Mouse (Mus musculus): ENCODE data around the gene Gm11733.
A peak's percentile ranks its signal among the peaks of the same experiment; 100 is the strongest.
"Not testable (repeated sequence)": the region's sequence is repeated elsewhere in the genome, so short reads cannot be mapped to it uniquely, and the experiment has no call there.

The Gm11733 gene

DNA sequence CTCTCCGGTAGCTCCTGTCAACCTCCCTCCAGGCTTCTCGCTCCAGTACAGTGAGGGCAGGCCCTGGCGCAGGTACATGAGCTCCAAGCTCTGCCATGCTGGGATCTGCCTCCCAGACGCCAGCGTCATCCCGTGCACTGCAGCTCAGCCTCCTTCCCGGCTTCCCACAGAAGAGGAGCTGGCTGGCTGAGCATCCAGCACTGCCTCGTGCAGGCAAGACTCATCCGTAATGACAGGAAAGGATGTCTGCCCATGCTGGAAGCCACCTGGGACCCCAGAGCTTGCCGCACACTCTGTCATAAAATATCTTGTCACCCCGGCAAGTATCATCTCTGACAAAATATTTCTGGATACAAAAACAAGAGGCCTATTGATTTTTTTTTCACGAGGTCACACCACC is at the start of gene Gm11733:
Gene Gm11733, plus strand, starts transcription at position 171 of the 400 bp plus-strand sequence.
- DNase-seq: no peak

DNA sequence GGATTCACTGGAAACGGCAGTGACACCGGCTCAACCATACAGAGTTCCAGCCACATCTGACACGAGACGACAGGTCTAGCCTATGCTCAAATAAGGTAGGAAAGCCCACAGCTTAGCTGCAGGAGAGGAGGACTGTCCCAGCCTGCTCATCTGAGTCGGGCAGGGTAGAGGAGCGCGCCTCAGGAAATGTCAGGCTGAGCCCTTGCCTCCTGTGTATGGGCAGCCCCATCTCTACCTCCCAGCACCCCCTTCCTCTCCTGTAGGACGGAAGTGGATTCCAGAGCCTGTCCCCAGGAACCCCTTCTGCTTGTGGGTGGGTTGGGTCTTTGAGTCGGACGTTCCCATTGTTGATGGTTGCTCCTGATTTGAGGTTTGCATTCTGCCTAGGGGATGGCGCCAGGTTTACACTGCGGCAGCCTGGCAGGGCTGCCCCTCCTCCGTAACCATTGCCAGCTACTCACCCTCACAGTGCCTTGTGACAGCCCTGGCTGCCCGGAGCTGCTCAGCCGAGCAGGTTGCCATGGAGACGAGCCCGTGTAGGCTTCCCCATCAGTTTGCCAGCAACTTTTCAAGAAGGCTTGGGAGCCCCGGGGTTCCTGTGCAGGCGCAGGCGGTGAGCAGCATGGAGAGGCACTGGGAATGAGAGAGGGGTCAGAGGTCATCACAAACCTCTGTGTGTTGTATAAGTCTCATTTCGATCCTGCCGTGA is 47.6 kb upstream of the Gm11733 start:
- DNase-seq: peak; percentile 9 to 37

DNA sequence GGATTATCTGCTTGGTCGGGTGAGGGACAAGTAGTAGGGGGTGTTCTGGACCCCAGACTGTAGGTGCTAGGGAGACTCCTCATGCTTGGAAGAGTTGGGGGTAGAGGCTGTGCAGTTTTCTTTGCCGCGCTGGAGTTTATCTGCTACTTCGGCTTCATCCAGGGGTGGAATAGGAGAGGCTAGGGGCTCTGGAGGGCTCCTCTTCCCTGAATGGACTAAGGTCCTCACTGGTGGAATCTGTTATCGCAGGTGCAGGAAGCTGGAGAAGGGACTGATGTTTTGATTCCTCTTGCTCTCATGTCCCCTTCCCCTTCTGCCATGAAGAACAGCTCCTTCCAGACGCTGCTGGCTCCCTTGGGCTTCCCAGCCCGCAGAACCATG is 47.1 kb upstream of the Gm11733 start:
- no peak for DNase-seq

DNA sequence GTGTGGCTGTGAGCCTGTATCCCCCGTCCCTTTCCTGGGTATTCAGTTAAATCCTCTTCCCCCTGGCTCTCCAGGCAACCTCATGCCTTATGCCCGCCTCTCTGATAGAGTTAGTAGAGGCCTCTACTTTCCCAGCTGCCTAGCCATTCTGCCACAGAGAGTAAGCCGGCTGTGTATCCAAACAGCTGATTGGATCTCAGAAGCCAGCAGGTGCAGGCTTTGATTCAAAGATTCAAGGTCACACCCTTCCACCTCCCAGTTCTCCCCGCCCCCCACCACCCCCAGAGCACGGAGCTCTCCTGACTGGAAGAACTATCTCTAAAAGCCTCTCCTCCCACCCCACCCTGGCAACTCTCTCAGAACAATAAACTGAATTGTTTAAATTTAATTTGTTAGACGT is 45.8 kb upstream of the Gm11733 start:
- DNase-seq: no peak

DNA sequence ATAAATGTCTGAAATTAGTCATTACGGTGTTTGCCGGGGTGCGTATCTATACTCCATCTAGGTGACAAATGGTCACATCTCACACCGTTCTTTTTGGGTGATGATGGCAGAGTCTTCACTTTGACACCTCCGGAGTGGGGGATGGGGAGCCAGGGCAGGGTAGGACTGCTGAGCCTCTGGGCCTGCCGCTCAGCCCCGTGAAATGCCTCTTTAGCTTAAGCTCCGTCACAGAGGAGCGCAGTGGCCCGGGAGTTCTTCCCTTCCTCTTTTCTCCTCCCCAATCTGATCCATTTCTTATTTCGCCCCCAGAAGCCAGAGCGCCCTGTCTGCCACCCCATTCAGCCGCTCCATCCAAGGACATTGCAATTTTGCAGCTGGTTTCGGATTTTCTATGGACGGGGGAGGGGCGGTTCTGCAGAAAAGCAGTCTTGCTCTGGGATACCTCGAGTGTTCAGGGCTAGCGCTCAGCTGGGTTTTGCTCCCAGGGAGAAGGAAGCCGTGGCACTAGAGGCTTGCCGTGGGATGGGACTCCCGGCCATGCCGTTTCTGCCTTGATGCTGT is 43.2 kb upstream of the Gm11733 start:
- DNase-seq: peak; percentile 11 to 32

DNA sequence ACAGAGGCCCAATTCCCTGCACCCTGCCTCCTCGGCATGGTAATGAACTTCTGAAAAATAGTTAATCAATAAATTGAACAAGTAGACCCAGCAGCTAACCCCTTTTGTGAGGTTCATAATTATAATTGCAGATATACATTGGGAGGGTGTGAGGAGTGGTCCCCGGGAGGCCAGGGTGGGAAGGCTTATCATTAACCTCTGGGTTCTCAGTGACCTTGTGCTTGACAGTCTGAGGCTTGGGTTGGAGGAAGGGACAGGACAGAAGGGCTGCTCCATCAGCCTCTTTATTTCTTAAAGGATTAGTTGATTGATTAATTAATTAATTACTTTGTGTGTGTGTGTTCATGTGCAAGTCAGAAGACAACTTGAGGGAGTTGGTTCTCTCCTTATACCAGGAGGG is 40.1 kb upstream of the Gm11733 start:
- no peak for DNase-seq

DNA sequence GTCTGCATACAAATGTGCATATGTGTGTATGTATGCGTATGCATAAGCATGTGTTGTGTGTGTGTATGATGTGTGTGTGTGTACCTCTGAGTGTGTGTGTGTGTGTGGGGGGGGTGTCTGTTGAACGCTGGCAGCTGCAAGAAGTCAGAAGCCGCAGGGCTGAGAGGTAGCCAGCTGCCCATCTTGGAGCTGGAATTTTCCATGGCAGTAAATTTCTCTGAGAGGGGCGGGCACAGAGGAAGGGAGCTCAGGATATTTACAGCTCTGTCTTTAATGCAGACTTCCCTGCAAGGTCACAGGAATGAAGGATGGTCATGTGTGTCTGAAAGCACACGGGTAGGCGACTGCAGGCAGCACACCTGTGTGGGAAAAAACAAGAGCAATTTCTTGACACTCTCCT is 38.5 kb upstream of the Gm11733 start:
- DNase-seq: no peak

DNA sequence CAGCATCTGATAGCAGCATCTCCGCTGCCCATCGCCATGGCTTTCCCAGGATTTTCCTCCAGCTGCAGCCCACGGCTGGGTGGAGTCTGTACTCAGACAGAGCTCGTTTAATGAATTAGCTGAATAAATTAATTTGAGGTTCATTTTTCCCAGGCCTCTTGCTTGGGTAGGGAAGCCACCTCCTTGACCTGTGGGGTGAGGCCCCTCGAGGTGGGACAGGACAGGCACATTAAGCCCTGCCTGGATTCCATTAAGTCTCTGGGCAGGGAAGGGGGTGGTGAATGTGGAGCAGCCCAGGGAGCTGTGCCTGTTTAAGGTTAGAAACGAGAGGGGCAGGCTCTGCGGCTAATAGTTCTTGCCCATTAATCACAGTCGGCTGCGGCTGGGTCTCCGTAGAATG is 30.1 kb upstream of the Gm11733 start:
- no peak for DNase-seq

DNA sequence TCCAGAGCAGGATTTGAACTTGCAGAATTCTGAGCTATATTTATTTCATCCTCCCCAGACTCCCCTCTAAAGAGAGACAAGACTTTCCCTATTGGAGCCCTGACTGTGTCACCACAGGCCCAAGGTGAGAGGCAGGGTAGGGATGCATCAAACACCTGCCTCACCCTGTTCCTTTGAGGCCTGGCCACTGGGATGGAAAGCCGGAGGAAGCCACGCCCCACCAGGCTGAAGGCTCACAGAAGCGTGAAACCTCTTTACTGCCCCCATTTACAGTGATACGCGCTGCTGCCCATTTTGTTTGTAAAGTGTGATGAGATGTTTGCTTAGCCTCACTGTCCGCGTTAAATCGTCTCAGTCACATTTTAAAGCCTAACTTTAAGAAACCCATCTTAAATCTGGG is 25.0 kb upstream of the Gm11733 start:
- no peak for DNase-seq

DNA sequence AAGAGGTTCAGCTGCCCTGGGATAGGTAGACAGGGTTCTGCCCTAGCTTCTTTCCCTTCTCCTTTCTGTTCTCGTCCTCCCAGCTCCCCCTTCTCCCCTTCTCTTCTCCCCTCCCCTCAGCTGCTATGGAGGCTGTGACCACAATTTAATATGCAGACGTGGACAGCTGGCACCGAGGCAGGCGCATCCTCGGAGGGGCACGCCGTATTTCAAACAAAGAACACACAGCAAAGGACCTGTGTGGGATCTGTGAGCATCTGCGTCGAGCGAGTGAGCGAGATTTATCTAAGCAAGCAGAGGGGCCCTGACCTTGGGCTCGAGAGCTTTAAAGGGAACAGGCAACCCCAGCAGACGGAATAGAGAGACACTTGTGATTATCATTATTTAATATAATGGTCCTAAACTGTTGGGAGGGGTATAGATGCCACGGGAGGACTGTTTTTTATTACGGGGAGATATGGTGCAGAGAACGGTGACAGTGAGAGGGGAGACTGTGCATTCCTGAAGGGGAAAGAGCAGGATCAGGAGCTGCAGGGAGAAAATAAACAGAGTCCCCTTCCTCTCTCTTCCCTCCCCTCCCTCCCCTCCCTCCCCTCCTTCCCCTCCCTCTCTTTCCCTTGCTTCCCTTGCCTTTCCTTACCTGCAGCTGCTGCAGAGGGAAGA is 21.8 kb upstream of the Gm11733 start:
- no peak for DNase-seq

DNA sequence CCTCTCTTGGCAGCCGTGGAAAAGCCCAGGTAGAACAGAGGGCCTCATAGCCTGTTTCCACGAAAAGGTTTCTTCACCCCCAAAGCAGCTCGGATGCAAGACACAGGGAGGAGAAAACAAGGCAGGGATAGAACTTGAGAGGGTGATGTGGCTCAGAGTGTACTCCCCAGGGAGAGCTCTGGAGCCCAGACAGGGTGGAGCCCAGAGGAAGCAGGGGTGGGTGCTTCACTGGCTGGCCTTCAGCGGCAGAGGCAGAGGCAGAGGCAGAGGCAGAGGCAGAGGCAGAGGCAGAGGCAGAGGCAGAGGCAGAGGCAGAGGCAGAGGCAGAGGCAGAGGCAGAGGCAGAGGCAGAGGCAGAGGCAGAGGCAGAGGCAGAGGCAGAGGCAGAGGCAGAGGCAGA is 20.8 kb upstream of the Gm11733 start:
- not testable (repeated sequence) for DNase-seq

DNA sequence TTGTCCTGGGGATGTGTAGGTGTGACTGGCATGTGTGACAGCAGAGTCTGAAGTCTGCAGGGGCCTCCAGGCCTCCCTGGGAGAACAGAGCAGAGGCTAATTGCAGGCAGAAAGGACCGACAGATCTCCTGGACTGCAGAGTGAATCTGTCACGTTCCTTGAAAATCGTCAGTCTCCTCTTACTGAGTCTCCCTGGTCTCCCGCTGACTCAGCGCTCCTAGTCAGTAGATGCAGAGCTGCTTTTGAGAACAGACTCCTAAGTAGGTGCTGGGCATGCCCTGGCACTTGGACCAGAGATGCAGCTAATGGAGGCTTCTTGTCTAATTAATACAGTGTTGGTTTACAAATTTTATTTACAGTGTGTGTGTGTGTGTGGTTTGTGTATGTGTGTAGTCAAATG is 17.9 kb upstream of the Gm11733 start:
- no peak for DNase-seq

DNA sequence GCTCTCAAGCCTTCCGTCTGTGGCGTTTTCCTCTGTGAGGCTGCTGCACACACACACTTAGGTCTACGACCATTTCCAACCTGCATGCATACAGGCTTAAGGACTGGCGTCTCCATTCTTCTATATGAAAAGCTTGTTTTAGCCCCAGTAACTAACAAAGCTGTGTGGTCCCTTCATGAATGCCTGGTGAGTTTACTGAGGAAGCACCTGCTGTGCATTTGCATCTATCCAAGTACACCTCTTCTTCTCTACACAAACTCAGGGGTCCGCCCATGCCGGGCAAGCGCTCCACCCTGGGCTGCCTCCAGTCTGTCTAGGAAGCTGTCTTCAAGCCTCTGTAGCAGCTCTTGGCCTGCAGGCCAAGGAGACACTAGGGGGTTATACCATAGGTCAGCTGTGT is 17.3 kb upstream of the Gm11733 start:
- DNase-seq: no peak

DNA sequence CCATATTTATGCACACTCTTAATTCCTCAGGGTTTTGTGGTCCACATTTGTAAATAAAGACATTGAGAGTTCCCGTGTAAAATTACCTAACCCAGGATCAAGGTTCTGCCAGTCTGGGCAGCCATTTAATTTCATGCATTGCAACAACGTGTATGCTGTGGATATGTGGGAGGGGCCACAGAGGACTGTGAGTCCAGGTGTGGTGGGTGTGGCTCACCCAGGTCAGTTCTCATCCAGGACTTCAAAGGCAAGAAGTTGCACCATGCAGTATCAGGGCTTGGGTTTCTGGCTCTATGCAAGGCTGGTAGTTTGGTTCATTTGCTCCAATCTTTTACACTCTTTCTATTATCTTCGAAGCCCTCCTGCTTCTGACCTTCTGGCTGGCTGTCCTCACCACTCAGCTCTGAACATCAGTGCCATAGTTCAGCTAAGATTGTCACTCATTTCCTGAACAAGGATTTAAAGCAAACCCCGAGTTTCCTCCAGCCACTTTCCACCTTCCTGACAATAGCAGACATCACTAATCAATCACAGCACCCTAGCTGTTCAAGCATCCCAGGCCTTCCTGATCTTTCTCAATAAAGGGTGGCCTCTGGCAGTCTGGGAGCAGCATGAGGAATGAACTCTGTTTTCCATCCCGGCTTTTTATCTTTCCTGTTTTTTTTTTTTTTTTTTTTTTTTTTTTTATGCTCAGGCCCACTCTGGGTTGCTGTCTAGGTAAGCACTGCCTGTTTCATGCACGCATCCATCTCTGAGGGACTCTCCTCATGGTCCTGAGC is 15.4 kb upstream of the Gm11733 start:
- DNase-seq: no peak

DNA sequence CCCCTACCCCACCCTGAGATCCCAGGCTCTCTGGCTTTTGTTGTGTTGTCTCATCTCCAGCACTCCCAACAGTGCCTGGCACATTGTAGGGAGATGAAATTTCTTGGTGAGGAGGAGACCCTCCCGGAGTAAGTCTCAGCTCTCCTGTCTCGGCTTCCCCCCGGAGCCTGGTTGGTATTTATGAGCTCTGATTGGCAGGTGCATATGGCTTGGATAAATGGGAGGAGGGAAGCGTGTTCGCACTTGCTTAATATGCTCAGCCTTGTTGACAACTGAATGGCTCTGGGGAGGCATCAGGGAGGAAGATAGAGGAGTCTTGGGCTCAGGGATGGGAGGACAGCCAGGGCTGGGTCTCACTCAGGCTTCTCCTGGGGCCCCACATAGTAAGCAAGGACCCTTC is 14.4 kb upstream of the Gm11733 start:
- DNase-seq: no peak

DNA sequence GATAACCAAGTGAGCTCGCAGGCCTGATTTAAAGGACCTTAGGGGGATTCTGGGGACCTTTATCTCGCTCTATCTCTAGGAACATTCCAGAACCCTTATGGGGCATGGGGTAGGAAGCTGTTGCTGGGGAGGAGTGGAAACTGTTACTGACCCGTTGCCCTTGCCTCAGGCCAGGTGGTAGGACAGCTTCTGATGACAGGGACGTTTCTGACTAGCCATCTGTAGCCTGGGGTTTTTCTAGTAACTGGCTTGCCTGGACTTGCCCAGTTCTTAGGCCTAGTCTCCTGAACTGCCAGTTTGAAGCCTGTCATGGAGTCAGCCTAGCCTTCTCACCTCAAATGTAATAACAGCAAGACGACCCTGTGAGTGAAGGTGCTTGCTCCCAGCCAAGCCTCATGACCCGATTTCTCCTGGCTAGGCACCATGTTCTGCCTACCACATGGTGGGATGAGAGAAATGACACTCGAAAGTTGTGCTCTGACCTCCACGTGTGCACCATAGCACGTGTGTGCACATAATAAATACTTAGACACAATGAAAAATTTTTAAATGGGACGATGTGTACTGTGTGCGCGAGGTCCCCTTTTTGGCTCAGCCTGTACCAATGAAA is 13.5 kb upstream of the Gm11733 start:
- no peak for DNase-seq

DNA sequence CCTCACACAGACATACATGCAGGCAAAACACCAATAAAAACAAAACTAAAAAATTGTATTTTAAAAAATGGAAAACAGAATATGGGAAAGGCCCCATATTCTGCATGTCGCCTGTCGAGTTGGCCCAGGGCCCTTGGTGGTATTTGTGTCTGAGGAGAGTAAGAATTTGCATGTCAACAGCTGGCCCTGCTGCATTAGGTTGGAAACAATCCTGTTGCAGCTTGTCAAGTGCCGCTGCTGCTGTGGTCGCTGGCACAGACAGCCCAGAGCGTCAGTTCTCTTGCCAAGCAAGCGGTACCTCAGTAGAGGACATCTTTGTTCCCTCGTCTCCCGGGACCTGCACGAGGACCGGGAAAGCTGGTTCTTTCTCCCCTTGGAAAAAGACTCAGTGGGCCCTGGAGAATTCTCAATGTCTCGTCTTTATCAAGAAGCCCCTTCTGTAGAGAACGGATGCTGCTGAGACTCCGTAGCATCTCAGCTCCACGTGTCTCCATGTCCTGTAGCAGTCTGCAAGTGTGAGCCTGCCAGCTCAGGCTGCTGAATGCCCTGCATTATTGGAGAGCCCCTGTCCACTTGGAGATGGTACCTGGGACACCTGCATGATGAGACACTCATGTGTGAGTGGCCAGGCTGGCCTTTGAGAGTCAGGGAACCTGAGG is 12.4 kb upstream of the Gm11733 start:
- DNase-seq: peak in 1 of 2 experiments; percentile 29

DNA sequence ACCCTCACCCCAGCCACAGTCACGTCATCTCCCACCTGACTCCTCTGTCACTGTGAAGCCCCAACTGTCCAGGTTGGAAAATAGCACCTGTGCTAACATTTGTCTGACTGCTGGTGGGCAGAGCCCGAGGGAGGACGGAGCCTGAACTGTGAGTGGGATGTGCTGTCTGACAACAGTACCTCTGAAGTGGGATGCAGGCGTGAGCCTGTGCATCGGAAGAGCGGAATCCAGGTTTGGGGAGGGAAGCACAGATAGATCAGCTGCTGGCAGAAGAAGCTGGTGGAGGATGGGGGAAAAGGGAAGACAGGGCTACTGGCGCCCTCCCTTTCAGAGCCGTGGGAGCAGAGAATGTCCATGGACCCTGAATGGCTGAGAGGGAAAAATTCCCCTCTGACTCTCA is 11.3 kb upstream of the Gm11733 start:
- no peak for DNase-seq

DNA sequence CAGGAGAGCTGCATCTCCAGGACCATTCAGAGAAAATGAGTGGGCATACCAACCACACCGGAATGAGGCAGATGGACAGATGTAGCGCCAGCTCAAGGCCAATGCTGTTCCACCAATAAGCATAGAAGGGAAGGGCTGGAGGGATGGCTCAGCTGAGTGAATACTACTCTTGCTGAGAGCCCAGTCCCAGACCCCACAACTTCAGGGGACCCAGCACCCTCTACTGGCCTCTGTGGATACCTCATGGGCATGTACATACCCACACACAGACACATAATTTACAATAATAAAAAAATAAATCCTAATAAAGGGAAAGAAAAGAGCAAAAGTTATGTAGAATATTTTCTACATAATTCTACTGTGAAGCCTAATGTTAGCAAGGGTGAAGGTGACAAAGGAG is 9.0 kb upstream of the Gm11733 start:
- DNase-seq: no peak

DNA sequence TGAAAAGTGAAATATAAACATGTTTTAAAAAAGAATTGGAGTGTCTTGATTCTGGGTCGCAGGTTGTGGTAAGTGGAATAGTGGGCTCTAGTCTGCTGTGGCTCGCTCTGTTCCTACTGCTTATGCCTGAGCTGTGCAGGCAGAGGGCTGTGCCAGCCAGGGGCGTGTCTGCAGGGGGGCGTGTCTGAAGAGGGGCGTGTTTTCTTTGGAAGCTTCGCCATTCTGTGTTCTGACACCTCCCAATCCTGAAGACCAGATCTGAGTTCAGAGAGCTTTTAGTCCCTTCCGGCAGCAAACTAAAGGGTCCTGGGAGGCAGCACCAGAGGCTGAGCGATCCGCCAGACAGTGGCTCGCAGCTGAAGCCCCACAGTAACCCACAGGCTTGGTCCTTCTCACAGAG is 8.5 kb upstream of the Gm11733 start:
- peak; percentile 42 to 47 for DNase-seq

DNA sequence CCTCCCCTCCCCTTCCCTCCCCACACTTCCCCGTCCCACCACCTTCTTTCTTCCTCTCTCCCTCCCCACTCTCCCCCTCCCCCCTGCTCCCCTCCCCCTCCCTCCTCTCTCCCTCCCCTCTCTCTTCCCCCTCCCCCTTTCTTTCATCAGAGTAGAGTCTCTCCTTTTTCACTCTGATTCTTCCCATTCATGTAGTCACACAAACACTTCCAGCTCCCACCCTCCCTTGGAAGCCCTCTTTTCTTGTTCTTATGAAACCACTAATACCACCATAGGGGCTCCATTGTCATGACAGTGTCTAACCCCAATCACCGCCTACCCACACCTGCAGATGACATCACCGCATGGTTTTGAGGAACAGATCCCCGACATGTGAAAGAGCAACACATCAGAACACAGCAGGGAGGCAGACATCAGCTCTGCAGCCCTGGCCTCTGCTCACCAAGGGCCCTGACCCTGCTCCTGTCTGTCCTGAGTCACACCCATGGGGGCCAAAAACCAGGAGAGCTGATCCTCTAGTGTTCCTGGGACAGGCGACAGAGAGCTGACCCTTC is 7.5 kb upstream of the Gm11733 start:
- DNase-seq: no peak

DNA sequence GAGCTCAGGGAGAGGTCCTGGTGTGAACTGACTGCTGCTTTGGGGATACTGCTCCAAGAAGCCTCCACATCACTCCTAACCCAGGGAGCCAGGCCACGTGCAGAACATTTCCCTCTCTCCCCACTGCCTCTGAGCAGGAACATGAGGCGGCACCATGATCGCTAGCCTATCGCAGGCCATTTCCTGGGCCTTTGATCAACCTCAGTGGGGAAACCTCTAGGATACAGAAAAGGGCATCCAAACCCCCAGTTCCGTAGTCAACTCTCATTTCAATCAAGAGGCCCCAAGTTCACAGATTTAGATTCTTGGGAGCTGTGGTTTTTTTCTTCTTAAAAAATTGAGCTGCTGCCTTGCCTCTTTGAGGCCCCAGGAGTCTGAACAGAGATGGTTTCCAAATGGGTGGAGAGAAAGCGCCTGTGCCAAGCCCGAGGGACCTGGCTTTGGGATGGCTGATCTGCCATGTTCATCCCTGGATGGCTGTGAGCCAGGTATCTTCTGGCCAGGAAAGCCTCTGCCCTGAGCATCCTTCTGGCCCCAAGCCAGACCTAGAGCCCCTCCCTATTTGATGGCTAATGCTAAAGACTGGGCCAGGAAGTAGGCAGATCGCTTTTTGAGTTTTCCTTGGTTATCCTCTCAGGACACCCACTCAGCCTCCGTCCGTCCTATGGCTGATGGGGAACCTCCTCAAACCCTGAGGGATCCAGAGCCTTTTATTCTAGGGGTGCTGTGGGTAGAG is 5.7 kb upstream of the Gm11733 start:
- no peak for DNase-seq
